Mouse (Mus musculus) liver, embryonic 14.5 days (tissue): ENCODE data around the gene Pigk.

Experiments used
- CTCF ChIP-seq: IDR thresholded peaks from 2 replicates; pipeline ENCODE4 v1.5.1; 2016; ENCODE audit warnings: antibody characterized with exemption, low read depth, control low read depth
- EP300 ChIP-seq: IDR thresholded peaks from 2 replicates; pipeline ENCODE4 v1.6.1; 2016; ENCODE audit warnings: antibody characterized with exemption, low read depth

GRCm38 (mm10) chr3:152874431-152875355 lies 160.8 kb downstream of the Pigk start:
- no peak for TF ChIP-seq CTCF
- no peak for TF ChIP-seq EP300
